Mouse (Mus musculus): ENCODE measurements at regions not wholly inside any gene's neighbourhood (a gene's known extent, or its start where the extent isn't known, plus 50 kb on each side); places are given as distances from the start of the nearest gene placed in this dataset.
"Not testable (repeated sequence)": the region's sequence is repeated elsewhere in the genome, so short reads cannot be mapped to it uniquely, and the experiment has no call there.

- DNase-seq = no peak
Observed at GRCm38 (mm10) chr8:100206557-100207349, 790.5 kb upstream of the Cdh8 start.

- DNase-seq = no peak
Observed at GRCm38 (mm10) chr8:100193228-100193627, 777.0 kb upstream of the Cdh8 start.

- no peak for DNase-seq
Observed at GRCm38 (mm10) chr8:100190698-100191097, 774.4 kb upstream of the Cdh8 start.

- DNase-seq = no peak
Observed at GRCm38 (mm10) chr8:100187976-100188375, 771.7 kb upstream of the Cdh8 start.

- no peak for DNase-seq
Observed at GRCm38 (mm10) chr8:100176502-100176901, 760.2 kb upstream of the Cdh8 start.

- DNase-seq = no peak
Observed at GRCm38 (mm10) chr8:100145411-100145810, 729.1 kb upstream of the Cdh8 start.

GRCm38 (mm10) chr8:100144124-100144680, 727.9 kb upstream of the Cdh8 start:
- no peak for DNase-seq

GRCm38 (mm10) chr8:100104412-100105365, 688.4 kb upstream of the Cdh8 start:
- peak; percentile 2 to 9 for DNase-seq

GRCm38 (mm10) chr8:100101957-100102356, 685.7 kb upstream of the Cdh8 start:
- DNase-seq = no peak

- DNase-seq = no peak
Observed at GRCm38 (mm10) chr8:100072059-100072729, 655.9 kb upstream of the Cdh8 start.

- DNase-seq = no peak
Observed at GRCm38 (mm10) chr8:100069761-100070160, 653.5 kb upstream of the Cdh8 start.

- DNase-seq = no peak
Observed at GRCm38 (mm10) chr8:100038931-100039330, 622.7 kb upstream of the Cdh8 start.

GRCm38 (mm10) chr8:100034474-100034873, 618.2 kb upstream of the Cdh8 start:
- DNase-seq = no peak

GRCm38 (mm10) chr8:100030358-100030757, 614.1 kb upstream of the Cdh8 start:
- not testable (repeated sequence) for DNase-seq

- no peak for DNase-seq
Observed at GRCm38 (mm10) chr8:100015638-100016037, 599.4 kb upstream of the Cdh8 start.

GRCm38 (mm10) chr8:99999554-99999953, 583.3 kb upstream of the Cdh8 start:
- no peak for DNase-seq

GRCm38 (mm10) chr8:99983696-99984095, 567.4 kb upstream of the Cdh8 start:
- DNase-seq = no peak

- no peak for DNase-seq
Observed at GRCm38 (mm10) chr8:99954697-99955096, 538.4 kb upstream of the Cdh8 start.

- DNase-seq = no peak
Observed at GRCm38 (mm10) chr8:99953876-99954275, 537.6 kb upstream of the Cdh8 start.

GRCm38 (mm10) chr8:99933159-99933558, 516.9 kb upstream of the Cdh8 start:
- no peak for DNase-seq
